Mouse (Mus musculus) lung, postnatal 0 days (tissue): ENCODE data around the gene Cask. TPM values are rescaled to one million over a fixed set of nuclear protein-coding genes. Genes with fewer than 3 reads are reported as not detected.

Source experiments
- ATAC-seq: fragments of 200-750 bp; cut with Nextera tagmentation; 2 replicates; pipeline ENCODE4 v1.8.0; 2017; ENCODE audit warnings: moderate library complexity
- DNase-seq: peaks from one replicate; pipeline ENCODE4 v3.0.0-alpha.2; 2016; ENCODE audit warnings: low spot score
- H3K27ac ChIP-seq: fragments of 300-500 bp; sonication (generic); 2 replicates; pipeline ENCODE4 v1.5.1; 2014; ENCODE audit warnings: antibody characterized with exemption, mild to moderate bottlenecking, low read length, mixed read lengths
- H3K27me3 ChIP-seq: fragments of 300-500 bp; sonication (generic); replicated peaks from 2 replicates; pipeline ENCODE4 v1.6.1; 2014; ENCODE audit warnings: low read length, mixed read lengths; ENCODE audit not compliant: insufficient read depth
- H3K36me3 ChIP-seq: fragments of 300-500 bp; sonication (generic); 2 replicates; pipeline ENCODE4 v1.6.1; 2014; ENCODE audit warnings: low read length, mixed read lengths; ENCODE audit not compliant: insufficient read depth
- H3K4me1 ChIP-seq: fragments of 300-500 bp; sonication (generic); 2 replicates; pipeline ENCODE4 v1.6.1; 2014; ENCODE audit warnings: antibody characterized with exemption, low read depth, low read length, mixed read lengths; ENCODE audit not compliant: insufficient read depth
- H3K4me2 ChIP-seq: fragments of 300-500 bp; sonication (generic); replicated peaks from 2 replicates; pipeline ENCODE4 v1.6.1; 2014; ENCODE audit warnings: low read depth, mild to moderate bottlenecking, low read length, moderate library complexity, mixed read lengths
- H3K4me3 ChIP-seq: fragments of 300-500 bp; sonication (generic); 2 replicates; pipeline ENCODE4 v1.5.1; 2014; ENCODE audit warnings: low read depth, low read length
- H3K9ac ChIP-seq: fragments of 300-500 bp; sonication (generic); replicated peaks from 2 replicates; pipeline ENCODE4 v1.6.1; 2014; ENCODE audit warnings: low read depth, mild to moderate bottlenecking
- H3K9me3 ChIP-seq: fragments of 300-500 bp; sonication (generic); 2 replicates; pipeline ENCODE4 v1.6.1; 2016; ENCODE audit warnings: low read length, mixed read lengths
- CTCF ChIP-seq: IDR thresholded peaks from 2 replicates; pipeline ENCODE4 v1.5.1; 2016; ENCODE audit warnings: antibody characterized with exemption, mild to moderate bottlenecking
- EP300 ChIP-seq: IDR thresholded peaks from 2 replicates; pipeline ENCODE4 v1.6.1; 2016; ENCODE audit warnings: antibody characterized with exemption, mild to moderate bottlenecking, control low read depth
- WGBS: fragments of 180-500 bp; shearing (Covaris S2); extraction: QIAGEN DNeasy Blood & Tissue Kit; methylation state at CpG from one replicate; pipeline ENCODE4 v1.1.7; 2014; 5-methylcytosine and 5-hydroxymethylcytosine counted together
- microRNA-seq: library from miRNA; unstranded; fragments of <30 nt; microRNA quantifications from one replicate; pipeline ENCODE4, GENCODE M21; 2016
- polyA plus RNA-seq: library from polyadenylated mRNA; unstranded; fragments of >200 nt; fragmentation: Nextera tagmentation; extraction: Ambion mirVana; gene quantifications from 2 replicates; pipeline ENCODE4 v1.2.1, GENCODE M21; 2015

The Cask gene
- polyA plus RNA-seq, 1 experiment from 2014 or later = 10.3 TPM

- Histone ChIP-seq H3K4me1 (no peaks in the 10 kb centered on the region), H3K9me3 (no peaks in the 10 kb centered on the region), H3K27me3 (no peaks in the 10 kb centered on the region), H3K27ac (no peak overlapping the region), H3K9ac (no peak overlapping the region), H3K4me2 (no peak overlapping the region), H3K4me3 (no peak overlapping the region), H3K36me3 (no peaks in the 10 kb centered on the region)
- ATAC-seq (no peak), DNase-seq (no peak)
- TF ChIP-seq CTCF (no peak), EP300 (no peak)
- 69% methylated on average over 6 of the region's 6 CpGs for WGBS
These were observed 384.0 kb downstream of the Cask start for GRCm38 (mm10) chrX:13467121-13467571.

Small RNAs within 50 kb of the gene (microRNA-seq; reads per million reads assigned to microRNA genes)
- not detected for gene Gm25246

Other genes with a start within 250 kb of the Cask start
- gene Gpr34, start 219.3 kb downstream of the Cask start, polyA plus RNA-seq = 4.3 and 4.4 TPM in 2 replicates
- 0.07 and 0.32 TPM in 2 replicates for gene Gpr82, start 190.0 kb downstream of the Cask start, polyA plus RNA-seq